Mouse (Mus musculus) B cell, adult 2 months (primary cell): Measurements from ENCODE around the gene A530064D06Rik.
A peak's percentile ranks its signal among the peaks of the same experiment; 100 is the strongest.
"Not testable (repeated sequence)": the region's sequence is repeated elsewhere in the genome, so short reads cannot be mapped to it uniquely, and the experiment has no call there.

ENCODE experiments used
- DNase-seq, 2 experiments: peaks; one replicate each; pipeline ENCODE4 v3.0.0; 2022

A530064D06Rik gene

DNA sequence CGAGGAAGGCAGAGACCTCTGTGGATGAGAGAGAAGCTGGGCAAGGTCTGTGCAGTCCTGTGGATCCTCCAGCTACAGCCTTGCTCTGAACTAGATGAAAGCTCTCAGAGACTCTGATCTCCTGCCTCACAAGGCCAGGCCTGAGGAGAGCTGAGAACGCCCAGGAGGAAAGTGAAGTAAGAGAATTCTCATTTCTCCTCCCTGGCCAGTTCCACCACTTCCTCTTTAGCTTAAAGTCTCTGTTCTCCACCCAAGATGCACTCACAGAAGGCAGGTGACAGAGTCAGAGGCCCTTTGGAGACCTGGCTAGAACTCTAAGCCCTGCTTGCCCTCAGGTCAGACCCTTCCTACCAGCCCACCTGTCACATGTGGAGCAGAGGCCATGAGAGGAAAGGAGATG, at the start of gene A530064D06Rik:
TSS of gene A530064D06Rik (minus strand) at position 173 of the 400 bp plus-strand sequence.
- DNase-seq, result not testable (repeated sequence)

GRCm38 (mm10) chr17:48215429-48215828, 48.4 kb upstream of the A530064D06Rik start:
- DNase-seq, result no peak

- no peak for DNase-seq
These were observed 46.4 kb upstream of the A530064D06Rik start for GRCm38 (mm10) chr17:48213511-48213910.

- DNase-seq, result no peak
These were observed 45.5 kb upstream of the A530064D06Rik start for GRCm38 (mm10) chr17:48212596-48212995.

DNA sequence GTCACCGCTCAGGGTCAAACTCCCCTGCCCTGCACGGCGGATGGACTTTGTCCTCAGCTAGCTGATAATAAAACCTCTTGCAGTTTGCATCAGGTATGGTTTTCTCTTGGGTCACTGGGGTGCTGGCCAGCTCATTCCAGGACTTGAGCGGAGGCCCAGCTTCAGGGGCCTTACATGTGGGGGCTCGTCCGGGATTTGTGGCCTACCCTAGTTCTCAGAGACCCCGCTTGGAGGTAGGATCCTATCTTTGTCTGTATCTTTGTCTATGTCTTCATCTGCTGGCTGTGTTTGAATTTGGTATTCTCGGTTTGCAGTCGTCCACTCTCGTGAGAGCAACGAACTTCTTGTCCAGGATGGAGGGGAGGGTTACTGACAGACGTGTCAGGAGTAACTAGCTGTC, 36.0 kb upstream of the A530064D06Rik start:
- no peak for DNase-seq

DNA sequence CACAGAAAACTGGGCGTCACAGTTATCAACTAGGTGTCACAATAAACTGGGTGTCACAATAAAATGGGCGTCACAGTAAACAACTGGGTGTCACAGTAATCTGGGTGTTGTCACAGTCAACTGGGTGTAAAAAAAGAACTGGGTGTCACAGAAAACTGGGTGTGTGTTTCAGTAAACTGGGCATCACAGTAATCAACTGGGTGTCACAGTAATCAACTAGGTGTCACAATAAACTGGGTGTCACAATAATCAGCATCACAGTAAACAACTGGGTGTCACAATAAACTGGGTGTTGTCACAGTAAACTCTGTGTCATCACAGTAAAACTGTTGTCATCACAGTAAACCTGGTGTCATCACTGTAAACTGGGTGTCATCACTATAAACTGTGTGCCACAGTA, 25.3 kb upstream of the A530064D06Rik start:
- DNase-seq, result no peak

DNA sequence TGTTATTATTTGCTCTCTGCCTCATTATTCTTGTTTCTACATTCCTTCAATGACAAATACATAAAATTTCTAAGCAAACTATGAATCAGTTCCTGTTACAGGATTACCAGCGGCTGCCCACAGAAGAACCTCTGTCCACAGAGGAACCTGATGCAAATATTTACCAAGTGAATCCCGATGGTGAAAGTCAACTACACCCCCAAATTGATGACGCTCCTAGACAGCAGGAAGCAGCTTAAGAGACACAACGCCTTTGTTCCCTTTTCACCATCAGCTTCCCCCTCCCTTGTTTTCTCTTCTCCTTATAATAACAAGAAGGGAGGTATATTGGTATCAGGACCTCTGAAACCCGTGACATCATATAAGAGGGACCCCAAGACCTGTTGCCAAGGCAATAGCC, 18.2 kb upstream of the A530064D06Rik start:
- DNase-seq, result peak in 1 of 2 experiments; percentile 10

GRCm38 (mm10) chr17:48157382-48158076, 9.5 kb downstream of the A530064D06Rik start:
- DNase-seq, result no peak

DNA sequence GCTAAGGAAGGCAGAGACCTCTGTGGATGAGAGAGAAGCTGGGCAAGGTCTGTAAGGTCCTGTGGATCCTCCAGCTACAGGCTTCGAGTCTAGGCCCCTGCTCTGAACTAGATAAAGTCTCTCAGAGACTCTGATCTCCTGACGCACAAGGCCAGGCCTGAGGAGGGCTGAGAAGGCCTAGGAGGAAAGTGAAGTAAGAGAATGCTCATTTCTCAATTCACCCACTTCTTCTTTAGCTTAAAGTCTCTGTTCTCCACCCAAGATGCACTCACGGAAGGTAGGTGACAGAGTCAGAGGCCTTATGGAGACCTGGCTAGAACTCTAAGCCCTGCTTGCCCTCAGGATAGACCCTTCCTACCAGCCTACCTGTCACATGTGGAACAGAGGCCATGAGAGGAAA, 21.0 kb downstream of the A530064D06Rik start, which contains the start of gene 9830107B12Rik:
TSS of gene 9830107B12Rik (minus strand) at position 149 of the 400 bp plus-strand sequence.
- DNase-seq, result no peak

DNA sequence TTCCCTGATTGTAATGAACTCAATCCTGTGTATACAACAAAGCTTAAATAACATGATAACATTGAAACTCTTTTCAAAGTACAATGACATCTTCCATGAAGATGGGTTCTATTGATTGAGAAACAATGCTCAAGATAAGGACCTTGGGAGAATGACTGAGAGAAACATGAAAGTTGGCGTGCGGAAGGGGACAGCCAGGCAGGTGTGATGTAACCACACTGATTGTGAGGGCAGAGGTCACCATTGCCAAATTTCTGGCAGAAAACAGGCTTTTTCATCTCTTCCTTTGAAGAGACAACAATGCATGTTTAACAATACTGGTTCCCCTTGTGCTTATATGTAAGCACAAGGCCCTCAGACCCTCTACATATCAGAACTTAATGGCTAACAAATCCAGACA, 34.3 kb downstream of the A530064D06Rik start:
- no peak for DNase-seq

DNA sequence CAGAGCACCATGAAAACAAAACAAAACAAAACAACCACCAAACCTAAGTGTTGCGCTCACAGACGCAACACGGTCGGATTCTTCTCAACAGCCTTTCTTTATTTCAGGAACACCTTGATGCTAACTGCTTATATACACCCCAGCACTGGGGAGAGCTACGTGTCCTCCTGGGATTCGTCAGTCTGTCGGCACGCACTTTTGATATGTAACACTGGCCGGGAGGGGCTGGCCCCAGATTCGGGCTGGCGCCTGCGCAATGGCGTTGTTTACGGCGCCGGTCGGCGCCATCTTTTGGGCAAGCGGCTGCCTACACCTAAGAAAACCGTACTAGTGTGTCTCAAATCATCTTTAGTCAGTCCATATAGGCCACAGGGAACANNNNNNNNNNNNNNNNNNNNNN, 46.6 kb downstream of the A530064D06Rik start:
- no peak for DNase-seq

DNA sequence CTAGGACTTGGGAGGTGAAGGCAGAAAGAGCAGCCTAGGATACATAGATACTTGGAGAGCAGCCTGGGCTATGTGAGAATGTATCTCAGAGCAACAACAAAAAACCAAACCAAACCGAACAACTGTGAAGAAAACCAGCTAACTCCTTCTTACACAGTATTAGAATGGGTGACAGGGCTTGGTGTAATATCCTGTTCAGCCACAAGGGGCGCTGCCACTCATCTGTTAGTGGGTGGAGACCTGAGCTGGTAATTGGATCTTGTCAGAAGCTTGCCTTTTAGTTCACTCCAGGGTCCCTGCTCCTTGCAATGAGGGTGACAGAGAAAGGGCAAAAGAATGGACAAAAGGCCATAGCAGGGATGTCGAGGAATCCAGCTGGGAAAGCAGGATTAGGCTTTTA, 47.4 kb downstream of the A530064D06Rik start:
- DNase-seq, result peak; percentile 91 to 93

- DNase-seq, result peak in 1 of 2 experiments; percentile 47
These were observed 48.5 kb downstream of the A530064D06Rik start for GRCm38 (mm10) chr17:48118570-48118969.

GRCm38 (mm10) chr17:48110547-48111287, 56.4 kb downstream of the A530064D06Rik start:
- peak; percentile 76 to 77 for DNase-seq

GRCm38 (mm10) chr17:48108520-48108919, 58.6 kb downstream of the A530064D06Rik start:
- DNase-seq, result no peak

DNA sequence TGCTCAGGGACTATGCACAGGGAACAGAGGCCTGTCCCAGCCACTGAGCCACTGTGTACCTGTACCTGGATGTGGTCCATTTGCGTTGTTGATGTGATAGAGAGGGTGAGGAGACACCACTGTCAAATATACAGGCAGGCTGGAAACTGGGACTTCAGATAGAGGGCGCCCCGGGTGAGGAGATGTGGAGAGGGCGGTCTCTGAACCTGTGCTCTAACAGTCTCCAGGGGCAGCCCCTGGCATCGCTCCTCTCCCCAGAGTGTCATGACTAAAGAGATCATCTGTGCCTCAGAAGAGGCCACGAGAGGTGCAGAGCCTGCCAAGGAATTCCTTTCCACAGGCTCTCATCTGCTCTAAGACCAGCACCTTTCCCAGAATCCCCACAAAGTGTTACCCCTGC, 59.2 kb downstream of the A530064D06Rik start:
- peak; percentile 49 to 51 for DNase-seq

GRCm38 (mm10) chr17:48107333-48107732, 59.7 kb downstream of the A530064D06Rik start:
- peak; percentile 44 to 63 for DNase-seq

DNA sequence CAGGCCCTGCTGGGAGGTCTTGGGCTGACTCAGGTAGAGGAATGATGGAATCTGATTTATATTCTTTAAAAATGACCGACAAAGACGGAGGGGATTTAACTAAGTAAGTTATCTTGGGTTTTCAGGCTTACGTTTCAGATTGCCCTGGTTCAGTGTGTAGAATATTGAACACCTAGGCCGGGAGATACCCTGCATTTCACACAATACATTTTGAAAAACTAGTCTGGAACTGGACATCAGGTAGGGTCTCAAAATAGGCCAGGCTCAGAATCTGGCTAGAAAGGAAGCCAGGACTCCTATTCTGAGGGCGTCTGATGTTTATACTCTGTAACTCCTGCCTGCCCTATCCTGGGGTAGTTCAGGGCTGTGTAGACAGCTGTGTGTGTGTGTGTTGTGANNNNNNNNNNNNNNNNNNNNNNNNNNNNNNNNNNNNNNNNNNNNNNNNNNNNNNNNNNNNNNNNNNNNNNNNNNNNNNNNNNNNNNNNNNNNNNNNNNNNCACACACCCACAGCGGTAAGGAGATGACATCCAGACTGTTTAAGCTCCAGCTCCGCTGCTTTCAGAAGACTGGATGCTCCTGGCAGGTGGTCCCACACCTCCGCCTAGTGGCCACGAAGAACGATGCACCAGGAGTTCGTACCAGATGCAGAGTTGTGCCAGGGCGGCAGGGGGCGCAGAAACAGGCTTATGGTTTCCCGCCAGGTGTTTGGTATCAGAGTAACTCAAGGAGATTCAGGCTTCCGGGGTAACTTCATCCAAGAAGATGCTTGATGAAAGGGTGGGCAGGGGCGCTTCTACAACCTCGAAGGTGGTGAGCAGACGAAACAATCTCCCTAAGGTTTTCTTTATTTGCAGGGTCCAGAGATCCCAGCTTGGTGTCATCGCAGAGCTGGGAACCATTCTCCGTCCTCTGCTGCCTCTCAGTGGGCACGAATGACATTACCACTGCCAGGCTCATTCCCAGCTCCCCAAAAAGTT, 66.3 kb downstream of the A530064D06Rik start:
- peak; percentile 91 to 92 for DNase-seq

GRCm38 (mm10) chr17:48099312-48099711, 67.8 kb downstream of the A530064D06Rik start:
- no peak for DNase-seq
